Mouse (Mus musculus) E14TG2a.4 (cell line): ENCODE data around the gene Zc3h12a.

Source experiments
- H3K27me3 ChIP-seq: 2 replicates; pipeline ENCODE4 v1.6.1; 2014; ENCODE audit warnings: low read length, control low read depth; ENCODE audit not compliant: insufficient read depth
- H3K36me3 ChIP-seq: 2 replicates; pipeline ENCODE4 v1.6.1; 2014; ENCODE audit warnings: low read length, control low read depth; ENCODE audit not compliant: insufficient read depth
- H3K4me1 ChIP-seq: replicated peaks from 2 replicates; pipeline ENCODE4 v1.6.1; 2014; ENCODE audit warnings: low read depth, low read length, control low read depth
- H3K4me3 ChIP-seq: replicated peaks from 2 replicates; pipeline ENCODE4 v1.5.1; 2014; ENCODE audit warnings: mild to moderate bottlenecking, low read length
- H3K9me3 ChIP-seq: 2 replicates; pipeline ENCODE4 v1.6.1; 2014; ENCODE audit warnings: low read length, control low read depth
- CTCF ChIP-seq: conservative IDR thresholded peaks from 2 replicates; pipeline ENCODE4 v1.5.1; 2014; ENCODE audit warnings: low read length
- NANOG ChIP-seq: IDR thresholded peaks from 2 replicates; pipeline ENCODE4 v1.6.1; 2014; ENCODE audit warnings: borderline replicate concordance, low read length, mixed read lengths
- POU5F1 ChIP-seq: IDR thresholded peaks from 2 replicates; pipeline ENCODE4 v1.6.1; 2014; ENCODE audit warnings: low read length, borderline replicate concordance

Zc3h12a gene

DNA sequence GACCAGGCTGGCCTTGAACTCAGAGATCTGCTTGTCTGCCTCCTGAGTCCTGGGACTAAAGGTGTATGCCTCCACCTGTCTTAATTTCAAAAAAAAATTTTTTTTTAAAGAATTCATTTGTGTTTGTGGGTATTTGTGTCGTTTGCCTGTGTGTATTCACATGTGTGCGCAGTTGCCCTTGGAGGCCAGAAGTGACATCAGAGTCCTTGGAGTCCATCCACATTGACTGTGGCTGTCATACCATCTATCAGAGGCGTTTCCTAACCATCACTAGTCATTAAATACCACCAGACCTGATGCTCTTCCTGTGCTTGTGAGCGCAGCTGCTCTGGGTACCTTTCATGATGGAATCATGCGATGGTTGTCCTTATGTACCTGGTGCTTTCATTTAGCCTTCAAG lies 28.0 kb upstream of the Zc3h12a start:
- Histone ChIP-seq H3K4me3 (no peak overlapping the region), H3K36me3 (no peaks in the 10 kb centered on the region), H3K9me3 (peaks cover 6% of the 10 kb centered on the region; the same call in 1 of the 2 replicates), H3K4me1 (peaks cover 48% of the 10 kb centered on the region), H3K27me3 (peaks cover 16% of the 10 kb centered on the region; the same call in 1 of the 2 replicates)
- TF ChIP-seq NANOG = no peak
- TF ChIP-seq CTCF = no peak
- no peak for TF ChIP-seq POU5F1

GRCm38 (mm10) chr4:125153659-125154241 lies 26.1 kb upstream of the Zc3h12a start:
- TF ChIP-seq CTCF (no peak), NANOG (no peak), POU5F1 (no peak)
- H3K9me3 ChIP-seq = peaks cover 6% of the 10 kb centered on the region; the same call in 1 of the 2 replicates
- peaks cover 19% of the 10 kb centered on the region; the same call in 1 of the 2 replicates for H3K27me3 ChIP-seq
- H3K4me1 ChIP-seq = peaks cover 48% of the 10 kb centered on the region
- H3K36me3 ChIP-seq = no peaks in the 10 kb centered on the region
- H3K4me3 ChIP-seq = no peak overlapping the region

GRCm38 (mm10) chr4:125152469-125152868 lies 24.8 kb upstream of the Zc3h12a start:
- no peaks in the 10 kb centered on the region for H3K36me3 ChIP-seq
- H3K27me3 ChIP-seq = peaks cover 19% of the 10 kb centered on the region; the same call in 1 of the 2 replicates
- no peak for TF ChIP-seq POU5F1
- no peak for TF ChIP-seq NANOG
- TF ChIP-seq CTCF = no peak
- H3K4me1 ChIP-seq = peaks cover 50% of the 10 kb centered on the region
- H3K9me3 ChIP-seq = peaks cover 6% of the 10 kb centered on the region; the same call in 1 of the 2 replicates
- no peak overlapping the region for H3K4me3 ChIP-seq

DNA sequence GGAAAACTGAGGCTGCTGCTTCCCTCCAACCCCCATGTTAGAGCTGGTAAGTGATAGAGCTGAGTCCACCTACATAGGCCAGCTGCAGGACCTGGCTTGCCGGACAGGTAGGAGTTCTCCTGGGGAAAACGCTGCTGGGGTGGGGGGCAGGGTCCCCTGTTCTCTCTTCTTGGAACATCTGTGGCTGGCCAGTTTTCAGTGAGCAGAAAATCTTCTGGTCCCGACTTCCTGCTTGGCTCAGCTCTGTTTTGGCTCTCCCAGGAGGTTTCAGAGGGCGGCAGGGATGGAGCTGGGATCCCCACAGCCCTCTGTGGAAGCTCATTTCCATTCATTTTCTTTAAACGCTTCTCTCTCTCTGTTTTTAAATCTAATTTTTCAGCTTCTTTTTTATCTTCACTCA lies 21.8 kb upstream of the Zc3h12a start:
- peaks cover 6% of the 10 kb centered on the region; the same call in 1 of the 2 replicates for H3K9me3 ChIP-seq
- H3K27me3 ChIP-seq = peaks cover 11% of the 10 kb centered on the region; the same call in 1 of the 2 replicates
- TF ChIP-seq POU5F1 (no peak), NANOG (no peak), CTCF (no peak)
- no peak overlapping the region for H3K4me3 ChIP-seq
- peaks cover 76% of the 10 kb centered on the region for H3K4me1 ChIP-seq
- no peaks in the 10 kb centered on the region for H3K36me3 ChIP-seq

DNA sequence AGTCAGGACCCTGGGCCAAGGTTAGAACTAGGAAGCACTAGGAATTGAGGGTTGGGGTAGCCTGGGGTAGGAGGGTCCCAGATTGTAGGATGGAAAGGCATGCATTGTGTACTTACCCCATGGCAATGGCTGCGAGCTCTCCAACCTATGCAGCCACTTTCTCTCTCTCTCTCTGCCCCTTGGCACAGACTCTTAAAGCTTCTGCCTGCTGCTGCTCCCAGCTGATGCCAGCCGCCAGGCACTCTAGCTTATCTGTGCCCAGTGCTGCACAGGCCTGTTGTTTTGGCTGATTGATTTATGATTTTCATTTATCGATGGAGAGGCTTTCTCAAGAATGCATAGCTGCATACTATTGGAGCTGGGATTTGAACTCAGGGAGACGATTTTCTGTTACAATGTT lies 20.3 kb upstream of the Zc3h12a start:
- Histone ChIP-seq H3K36me3 (no peaks in the 10 kb centered on the region), H3K9me3 (peaks cover 6% of the 10 kb centered on the region; the same call in 1 of the 2 replicates), H3K4me1 (peaks cover 79% of the 10 kb centered on the region), H3K27me3 (peaks cover 16% of the 10 kb centered on the region; the same call in 1 of the 2 replicates), H3K4me3 (no peak overlapping the region)
- TF ChIP-seq NANOG (no peak), CTCF (no peak), POU5F1 (no peak)

DNA sequence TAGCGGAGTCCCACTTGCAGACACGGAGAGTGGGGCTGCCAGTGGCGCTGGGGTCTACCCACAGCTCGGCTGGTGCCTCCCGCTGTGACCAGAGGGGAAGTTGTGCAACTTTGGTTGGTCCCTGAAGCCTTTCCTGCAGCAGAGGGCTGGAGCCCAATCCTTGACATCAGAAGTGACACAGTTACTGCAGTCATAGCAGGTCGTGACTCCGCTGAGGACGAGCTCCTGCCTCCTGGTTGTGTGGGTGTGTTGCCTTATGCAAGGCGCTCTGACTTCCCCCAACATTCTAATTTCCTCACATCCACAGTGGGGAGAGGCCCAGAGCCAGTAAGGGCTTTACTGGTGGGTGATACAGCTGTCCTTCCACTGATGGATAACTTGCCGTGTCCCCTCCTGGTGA lies 17.6 kb upstream of the Zc3h12a start:
- Histone ChIP-seq H3K27me3 (peaks cover 5% of the 10 kb centered on the region; the same call in 1 of the 2 replicates), H3K4me1 (peaks cover 67% of the 10 kb centered on the region), H3K36me3 (no peaks in the 10 kb centered on the region), H3K9me3 (peaks cover 6% of the 10 kb centered on the region; the same call in 1 of the 2 replicates), H3K4me3 (peak overlapping the region; percentile 37; the same call in 1 of the 2 replicates)
- TF ChIP-seq POU5F1 = no peak
- TF ChIP-seq CTCF = no peak
- no peak for TF ChIP-seq NANOG

GRCm38 (mm10) chr4:125144627-125145026 lies 17.0 kb upstream of the Zc3h12a start:
- TF ChIP-seq POU5F1 = no peak
- no peak for TF ChIP-seq NANOG
- no peak for TF ChIP-seq CTCF
- peaks cover 61% of the 10 kb centered on the region for H3K4me1 ChIP-seq
- peaks cover 6% of the 10 kb centered on the region; the same call in 1 of the 2 replicates for H3K9me3 ChIP-seq
- peaks cover 5% of the 10 kb centered on the region; the same call in 1 of the 2 replicates for H3K27me3 ChIP-seq
- H3K4me3 ChIP-seq = peak overlapping the region; percentile 37; the same call in 1 of the 2 replicates
- H3K36me3 ChIP-seq = no peaks in the 10 kb centered on the region

DNA sequence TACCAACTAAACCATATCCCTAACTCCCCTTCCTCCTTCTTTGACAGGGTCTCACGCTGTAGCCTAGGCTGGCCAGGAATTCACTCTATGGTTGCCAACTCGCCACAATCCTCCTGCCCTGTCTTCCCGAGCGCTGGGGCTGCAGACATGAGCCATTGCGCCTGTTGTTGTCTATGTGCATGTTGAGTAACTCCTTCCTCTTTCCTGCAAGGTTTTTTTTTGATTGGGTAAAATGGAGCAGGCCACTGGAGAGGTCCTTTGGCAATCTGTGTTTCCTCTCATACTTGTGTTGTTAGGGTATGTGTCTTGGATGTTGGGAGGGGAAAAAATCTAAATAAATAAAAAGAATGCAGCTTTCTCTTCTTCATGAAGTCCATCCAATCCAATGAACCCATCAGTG lies 16.6 kb upstream of the Zc3h12a start:
- H3K4me1 ChIP-seq = peaks cover 57% of the 10 kb centered on the region
- peaks cover 5% of the 10 kb centered on the region; the same call in 1 of the 2 replicates for H3K27me3 ChIP-seq
- TF ChIP-seq CTCF = no peak
- no peak for TF ChIP-seq POU5F1
- no peak for TF ChIP-seq NANOG
- H3K36me3 ChIP-seq = no peaks in the 10 kb centered on the region
- H3K4me3 ChIP-seq = no peak overlapping the region
- H3K9me3 ChIP-seq = peaks cover 6% of the 10 kb centered on the region; the same call in 1 of the 2 replicates
